Mouse (Mus musculus) thymus, postnatal 10 days (tissue): ENCODE measurements around the gene Btbd35f11.
"Not testable (repeated sequence)": the region's sequence is repeated elsewhere in the genome, so short reads cannot be mapped to it uniquely, and the experiment has no call there.

Source experiments
- DNase-seq, 2 experiments: peaks; one replicate each; pipeline ENCODE4 v3.0.0; 2021; ENCODE audit warnings: low spot score in 2 of 2

Gene Btbd35f11

DNA sequence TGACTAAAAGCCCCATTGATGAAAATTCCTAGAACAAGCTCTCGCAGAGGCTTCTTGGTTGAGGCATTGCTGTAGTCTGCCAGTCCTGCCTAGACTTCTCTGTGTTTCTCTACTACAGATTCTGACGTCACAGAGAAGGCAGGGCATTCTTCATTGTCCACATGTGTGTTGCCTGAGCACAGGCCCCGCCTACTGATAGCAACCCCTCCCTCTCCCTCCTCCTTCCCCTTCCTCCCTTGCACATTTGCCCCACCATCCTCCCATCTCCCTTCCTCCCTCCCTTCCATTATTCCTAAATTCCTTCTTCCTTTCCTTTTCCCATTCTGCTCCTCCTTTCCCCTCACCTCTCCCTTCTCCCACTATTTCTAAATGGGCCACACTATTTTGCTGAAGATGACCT, at the start of gene Btbd35f11:
Gene Btbd35f11 (minus strand): TSS at position 101 of the 400 bp plus-strand sequence.
- not testable (repeated sequence) for DNase-seq

DNA sequence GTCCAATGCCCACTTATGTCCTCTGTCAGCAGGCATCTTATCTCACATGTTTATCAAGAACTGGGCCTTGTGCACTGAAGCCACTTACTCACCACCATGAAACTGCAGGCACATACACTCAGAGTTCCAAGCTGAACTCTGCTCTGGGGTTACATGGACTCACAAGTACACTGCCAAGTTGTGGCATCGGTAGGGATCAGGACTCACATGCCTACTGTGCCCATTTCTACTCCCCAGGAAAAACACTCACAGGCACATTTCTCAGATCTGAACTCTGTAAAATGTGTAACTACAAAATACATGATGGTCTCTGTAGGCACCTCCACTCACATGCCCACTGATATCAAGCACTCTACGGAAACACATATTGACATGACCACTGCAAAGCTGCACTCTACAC, 33.5 kb downstream of the Btbd35f11 start:
- DNase-seq: peak in 1 of 2 experiments; percentile 5
